ENCODE assay signal across 18 mouse cellular contexts in the genomic region with DNA sequence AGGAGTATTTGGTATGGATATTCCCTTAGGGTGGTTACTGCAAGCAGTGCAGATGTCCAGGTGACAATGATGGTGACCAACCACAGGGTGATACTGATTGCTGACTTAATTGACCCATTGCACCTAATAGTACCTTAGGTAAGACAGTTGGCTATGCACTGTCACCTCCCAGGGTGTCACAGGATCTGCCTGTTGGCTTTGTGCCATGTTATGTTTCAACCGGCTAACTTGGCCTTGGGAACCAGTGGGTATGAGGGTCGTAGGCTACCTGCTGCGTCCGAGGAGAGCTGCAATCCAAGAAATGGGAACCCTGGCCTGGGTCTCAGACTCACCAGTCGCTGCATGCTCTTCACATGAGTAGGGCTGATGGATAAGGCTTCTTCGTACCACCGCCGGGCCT.
"Had no signal": no experiment of that assay in that cellular context is flagged by ENCODE, and none has a peak within 500 bp of the region (broad histone marks: within the 10 kb centered on the region; RNA-seq: fewer than 3 reads in every experiment).

No protein-coding gene starts in this region.

- H3K4me3 ChIP-seq: lung, embryonic 15.5 days; megakaryocyte, embryonic 14.5 days; midbrain, embryonic 12.5 days; neural tube, embryonic 12.5 days; stomach, embryonic 15.5 days had no signal

- H3K9me3 ChIP-seq: lung, embryonic 15.5 days; megakaryocyte, embryonic 14.5 days; midbrain, embryonic 12.5 days; neural tube, embryonic 12.5 days; stomach, embryonic 15.5 days had no signal

- H3K27me3 ChIP-seq: lung, embryonic 15.5 days; megakaryocyte, embryonic 14.5 days; midbrain, embryonic 12.5 days; neural tube, embryonic 12.5 days; stomach, embryonic 15.5 days had no signal

- H3K36me3 ChIP-seq: lung, embryonic 15.5 days; stomach, embryonic 15.5 days had no signal

- H3K4me2 ChIP-seq: lung, embryonic 15.5 days; midbrain, embryonic 12.5 days; neural tube, embryonic 12.5 days; stomach, embryonic 15.5 days had no signal

- H3K4me1 ChIP-seq: neural tube, embryonic 12.5 days; stomach, embryonic 15.5 days had no signal

- H3K9ac ChIP-seq: liver, postnatal 0 days; lung, embryonic 15.5 days; midbrain, embryonic 12.5 days; neural tube, embryonic 12.5 days; stomach, embryonic 15.5 days had no signal

- DNase-seq: liver, postnatal 0 days; lung, adult 2 months; lung, postnatal 14 days; lung, postnatal 36 days; midbrain, embryonic 14.5 days; right cerebral cortex, postnatal 14 days; thymus, adult 2 months; thymus, postnatal 25 days; thymus, postnatal 4 days had no signal

- H3K27ac ChIP-seq: lung, embryonic 15.5 days; macrophage; midbrain, embryonic 12.5 days; neural tube, embryonic 12.5 days; stomach, embryonic 15.5 days; stomach, postnatal 0 days had no signal

- ATAC-seq: liver, postnatal 0 days; lung, postnatal 0 days; midbrain, embryonic 16.5 days had no signal
